In genomic region chr7:114199428-114200110, GRCm38 (mm10) we compare ENCODE assay signal across 19 mouse cellular contexts. TPM values are rescaled to one million over a fixed set of nuclear protein-coding genes. Genes with fewer than 3 reads are reported as not detected.
DNase-seq lines count a peak whose midpoint lies in the region; ATAC-seq lines count a peak whose summit lies in the region.
"Had no signal": no experiment of that assay in that cellular context is flagged by ENCODE, and none has a peak within 500 bp of the region (broad histone marks: within the 10 kb centered on the region; RNA-seq: fewer than 3 reads in every experiment).

No protein-coding gene starts in this region.

- H3K4me1 ChIP-seq in midbrain, embryonic 11.5 days (ENCODE audit: control insufficient read depth, insufficient read depth, low read length) = no peaks in the 10 kb centered on the region
- H3K4me1 ChIP-seq in midbrain, embryonic 13.5 days (replicated peaks) = no peaks in the 10 kb centered on the region
- H3K4me1 ChIP-seq in intestine, embryonic 16.5 days (ENCODE audit: control insufficient read depth, insufficient read depth, low read length) = peaks cover 14% of the 10 kb centered on the region
- H3K4me1 ChIP-seq: forebrain, embryonic 13.5 days; neural tube, embryonic 13.5 days had no signal

- no peak overlapping the region for H3K4me2 ChIP-seq in midbrain, embryonic 11.5 days
- no peak overlapping the region for H3K4me2 ChIP-seq in midbrain, embryonic 13.5 days (replicated peaks)
- no peak overlapping the region for H3K4me2 ChIP-seq in intestine, embryonic 16.5 days (ENCODE audit: low read depth, low read length)
- H3K4me2 ChIP-seq: forebrain, embryonic 13.5 days; limb, embryonic 13.5 days; neural tube, embryonic 13.5 days had no signal

- intact Hi-C loops in heart, postnatal 25 days (cut with DNase I) = no loop called here

- H3K27me3 ChIP-seq in midbrain, embryonic 11.5 days (ENCODE audit: control insufficient read depth, insufficient read depth, low read length) = no peaks in the 10 kb centered on the region
- H3K27me3 ChIP-seq in midbrain, embryonic 13.5 days = no peaks in the 10 kb centered on the region
- no peaks in the 10 kb centered on the region for H3K27me3 ChIP-seq in intestine, embryonic 16.5 days (replicated peaks; ENCODE audit: control insufficient read depth, insufficient read depth, low read length)
- H3K27me3 ChIP-seq: forebrain, embryonic 13.5 days; limb, embryonic 13.5 days; neural tube, embryonic 13.5 days; Patski had no signal

- WGBS in midbrain, embryonic 11.5 days = 84% methylated on average over 3 of the region's 3 CpGs
- 81% methylated on average over 3 of the region's 3 CpGs for WGBS in midbrain, embryonic 13.5 days
- WGBS in intestine, embryonic 16.5 days = 40% methylated on average over 3 of the region's 3 CpGs

- no peak overlapping the region for H3K27ac ChIP-seq in midbrain, embryonic 11.5 days (ENCODE audit: low read depth, low read length)
- H3K27ac ChIP-seq in midbrain, embryonic 13.5 days = no peak overlapping the region
- H3K27ac ChIP-seq in intestine, embryonic 16.5 days (ENCODE audit: low read length) = peak overlapping the region; percentile 20; the same call in 1 of the 2 replicates
- H3K27ac ChIP-seq: forebrain, embryonic 13.5 days; left cerebral cortex, adult 2 months; limb, embryonic 13.5 days; macrophage; neural tube, embryonic 13.5 days had no signal

- H3K9ac ChIP-seq in midbrain, embryonic 11.5 days (ENCODE audit: low read length) = no peak overlapping the region
- no peak overlapping the region for H3K9ac ChIP-seq in midbrain, embryonic 13.5 days (replicated peaks)
- H3K9ac ChIP-seq in intestine, embryonic 16.5 days (ENCODE audit: low read depth, low read length) = no peak overlapping the region
- H3K9ac ChIP-seq: forebrain, embryonic 13.5 days; limb, embryonic 13.5 days; neural tube, embryonic 13.5 days had no signal

- peak; percentile 45 for DNase-seq in heart, adult 8-10 months (ENCODE audit: low spot score)
- DNase-seq in heart, postnatal 25 days (ENCODE audit: low spot score) = no peak
- peak; percentile 41 for DNase-seq in midbrain, embryonic 11.5 days (ENCODE audit: low spot score, missing footprints)
- DNase-seq in ovary, adult 18-20 months (ENCODE audit: low spot score) = no peak
- DNase-seq in spleen, postnatal 14 days (ENCODE audit: low spot score in 2 of 2) = no peak
- DNase-seq: adrenal gland, adult 2 months; gastrocnemius, postnatal 36 days; kidney, postnatal 4 days; retina, postnatal 1 day; thymus, postnatal 14 days had no signal

- ATAC-seq in midbrain, embryonic 11.5 days (ENCODE audit: low FRiP score) = no peak
- no peak for ATAC-seq in midbrain, embryonic 13.5 days
- peak; percentile 47; the same call in 1 of the 2 replicates for ATAC-seq in intestine, embryonic 16.5 days
- ATAC-seq: forebrain, embryonic 13.5 days; hindbrain, embryonic 16.5 days had no signal

- no peaks in the 10 kb centered on the region for H3K9me3 ChIP-seq in midbrain, embryonic 11.5 days (ENCODE audit: control insufficient read depth, low read length)
- H3K9me3 ChIP-seq in midbrain, embryonic 13.5 days = no peaks in the 10 kb centered on the region
- no peaks in the 10 kb centered on the region for H3K9me3 ChIP-seq in intestine, embryonic 16.5 days (ENCODE audit: control insufficient read depth, low read length)
- H3K9me3 ChIP-seq: forebrain, embryonic 13.5 days; limb, embryonic 13.5 days; neural tube, embryonic 13.5 days had no signal

- H3K4me3 ChIP-seq in midbrain, embryonic 11.5 days (ENCODE audit: low read depth, low read length) = no peak overlapping the region
- no peak overlapping the region for H3K4me3 ChIP-seq in midbrain, embryonic 13.5 days (replicated peaks)
- H3K4me3 ChIP-seq in intestine, embryonic 16.5 days (ENCODE audit: low read length) = no peak overlapping the region
- H3K4me3 ChIP-seq: forebrain, embryonic 13.5 days; left cerebral cortex, adult 2 months; limb, embryonic 13.5 days; neural tube, embryonic 13.5 days had no signal

- no peaks in the 10 kb centered on the region for H3K36me3 ChIP-seq in midbrain, embryonic 11.5 days (ENCODE audit: control insufficient read depth, insufficient read depth, low read length)
- no peaks in the 10 kb centered on the region for H3K36me3 ChIP-seq in midbrain, embryonic 13.5 days
- H3K36me3 ChIP-seq in intestine, embryonic 16.5 days (ENCODE audit: control insufficient read depth, insufficient read depth, low read length) = no peaks in the 10 kb centered on the region
- H3K36me3 ChIP-seq: limb, embryonic 13.5 days; neural tube, embryonic 13.5 days had no signal

RNA-seq across cellular contexts. Expression of gene Copb1, which starts 54.9 kb away (rescaled TPM):
- total RNA-seq in heart, adult 8-10 months (2022) = 10 to 100 TPM; 35.2 to 41.6 (median 38.7) TPM
- 10 to 100 TPM; 40.0 to 44.6 TPM for total RNA-seq in heart, postnatal 25 days (2021)
- 117 and 140 TPM in 2 replicates for polyA plus RNA-seq in midbrain, embryonic 11.5 days (2014; fragmentation: Nextera tagmentation; extraction: Ambion mirVana)
- polyA plus RNA-seq in midbrain, embryonic 13.5 days (2015; fragmentation: Nextera tagmentation; extraction: Ambion mirVana) = 86.2 and 94.2 TPM in 2 replicates
- 123 and 130 TPM in 2 replicates for polyA plus RNA-seq in intestine, embryonic 16.5 days (2015; fragmentation: Nextera tagmentation; extraction: Ambion mirVana)

Comparison
In these comparisons a context has a peak if more than half of its experiments do, and no peak if none do; other contexts are left out.
1. DNase-seq: peak in heart, adult 8-10 months (single experiment) and midbrain, embryonic 11.5 days (single experiment); none in heart, postnatal 25 days (single experiment), ovary, adult 18-20 months (single experiment) and spleen, postnatal 14 days (0 of 2).